Mouse (Mus musculus): Measurements from ENCODE around the gene Trmt13.

DNA sequence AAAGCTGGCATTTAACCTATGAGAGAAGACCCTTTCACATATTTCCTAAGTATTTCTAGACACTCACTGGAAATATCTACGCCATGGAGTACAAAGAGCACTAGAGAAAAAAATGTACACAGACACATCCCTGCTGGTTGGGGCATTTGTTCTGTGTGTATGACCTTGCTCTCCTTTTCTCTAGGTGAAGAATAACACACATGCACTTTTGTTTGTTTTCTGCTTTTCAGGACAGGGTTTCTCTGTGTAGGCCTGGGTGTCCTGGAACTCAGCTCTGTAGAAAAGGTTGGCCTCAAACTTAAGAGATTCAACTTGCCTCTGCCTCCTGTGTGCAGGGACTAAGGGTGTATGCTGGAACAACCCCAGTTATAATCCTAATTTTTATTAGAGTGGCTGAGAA, 32.0 kb upstream of the Trmt13 start:
- TF ChIP-seq CTCF (IDR thresholded peaks at IDR 0.05; ENCODE audit: low read depth) (no peak), EP300 (IDR thresholded peaks at IDR 0.05; ENCODE audit: low read depth) (no peak)
